Mouse (Mus musculus) limb, embryonic 12.5 days (tissue): ENCODE data around the gene Ifitm10. TPM values are rescaled to one million over a fixed set of nuclear protein-coding genes. Genes with fewer than 3 reads are reported as not detected.

Experiments used
- ATAC-seq: fragments of 200-750 bp; cut with Nextera tagmentation; 2 replicates; pipeline ENCODE4 v1.8.0; 2017; ENCODE audit warnings: low read depth, moderate TSS enrichment; ENCODE audit not compliant: insufficient number of reproducible peaks, insufficient read depth, low FRiP score, low TSS enrichment
- H3K27ac ChIP-seq: fragments of 300-500 bp; sonication (generic); 2 replicates; pipeline ENCODE4 v1.5.1; 2016; ENCODE audit warnings: mild to moderate bottlenecking, moderate library complexity
- H3K27me3 ChIP-seq: fragments of 300-500 bp; sonication (generic); 2 replicates; pipeline ENCODE4 v1.6.1; 2016; ENCODE audit warnings: mild to moderate bottlenecking, moderate library complexity
- H3K36me3 ChIP-seq: fragments of 300-500 bp; sonication (generic); 2 replicates; pipeline ENCODE4 v1.6.1; 2016; ENCODE audit warnings: mild to moderate bottlenecking, moderate library complexity
- H3K4me1 ChIP-seq: fragments of 300-500 bp; sonication (generic); replicated peaks from 2 replicates; pipeline ENCODE4 v1.6.1; 2016
- H3K4me2 ChIP-seq: fragments of 300-500 bp; sonication (generic); 2 replicates; pipeline ENCODE4 v1.6.1; 2016; ENCODE audit warnings: mild to moderate bottlenecking, moderate library complexity
- H3K4me3 ChIP-seq: fragments of 300-500 bp; sonication (generic); replicated peaks from 2 replicates; pipeline ENCODE4 v1.5.1; 2016; ENCODE audit warnings: mild to moderate bottlenecking
- H3K9ac ChIP-seq: fragments of 300-500 bp; sonication (generic); replicated peaks from 2 replicates; pipeline ENCODE4 v1.6.1; 2016; ENCODE audit warnings: mild to moderate bottlenecking, moderate library complexity
- H3K9me3 ChIP-seq: fragments of 300-500 bp; sonication (generic); 2 replicates; pipeline ENCODE4 v1.6.1; 2016; ENCODE audit warnings: mild to moderate bottlenecking, moderate library complexity
- WGBS: fragments of 180-500 bp; shearing (Covaris S2); methylation state at CpG from one replicate; pipeline ENCODE4 v1.1.7; 2016; 5-methylcytosine and 5-hydroxymethylcytosine counted together
- polyA plus RNA-seq: library from polyadenylated mRNA; unstranded; fragments of >200 nt; fragmentation: Nextera tagmentation; extraction: Ambion mirVana; gene quantifications from 2 replicates; pipeline ENCODE4 v1.2.1, GENCODE M21; 2016

The Ifitm10 gene
- polyA plus RNA-seq, 1 experiment from 2014 or later = 0.33 TPM

GRCm38 (mm10) chr7:142360743-142361142, 12.8 kb downstream of the Ifitm10 start:
- Histone ChIP-seq H3K4me2 (no peak overlapping the region), H3K36me3 (no peaks in the 10 kb centered on the region), H3K9ac (no peak overlapping the region), H3K4me3 (no peak overlapping the region), H3K27ac (no peak overlapping the region), H3K4me1 (no peaks in the 10 kb centered on the region), H3K27me3 (no peaks in the 10 kb centered on the region; the same call in 1 of the 2 replicates), H3K9me3 (no peaks in the 10 kb centered on the region)
- no peak for ATAC-seq

GRCm38 (mm10) chr7:142359129-142359528, 14.4 kb downstream of the Ifitm10 start:
- H3K27ac ChIP-seq = no peak overlapping the region
- no peaks in the 10 kb centered on the region for H3K36me3 ChIP-seq
- H3K4me3 ChIP-seq = no peak overlapping the region
- H3K9ac ChIP-seq = no peak overlapping the region
- no peak overlapping the region for H3K4me2 ChIP-seq
- H3K27me3 ChIP-seq = no peaks in the 10 kb centered on the region; the same call in none of the 2 replicates
- H3K4me1 ChIP-seq = no peaks in the 10 kb centered on the region
- H3K9me3 ChIP-seq = no peaks in the 10 kb centered on the region
- ATAC-seq = no peak
- 72% methylated on average over 8 of the region's 8 CpGs for WGBS

- WGBS = 50% methylated on average over 3 of the region's 3 CpGs
- Histone ChIP-seq H3K4me3 (no peak overlapping the region), H3K36me3 (no peaks in the 10 kb centered on the region), H3K27me3 (no peaks in the 10 kb centered on the region; the same call in none of the 2 replicates), H3K4me2 (no peak overlapping the region), H3K9ac (no peak overlapping the region), H3K9me3 (no peaks in the 10 kb centered on the region), H3K27ac (no peak overlapping the region), H3K4me1 (no peaks in the 10 kb centered on the region)
- ATAC-seq = no peak
Observed at GRCm38 (mm10) chr7:142357566-142357965, 16.0 kb downstream of the Ifitm10 start.

GRCm38 (mm10) chr7:142354661-142355233, 18.8 kb downstream of the Ifitm10 start:
- Histone ChIP-seq H3K9me3 (no peaks in the 10 kb centered on the region), H3K27ac (no peak overlapping the region), H3K36me3 (no peaks in the 10 kb centered on the region), H3K9ac (no peak overlapping the region), H3K4me2 (no peak overlapping the region), H3K27me3 (no peaks in the 10 kb centered on the region; the same call in none of the 2 replicates), H3K4me1 (no peaks in the 10 kb centered on the region), H3K4me3 (no peak overlapping the region)
- WGBS = 64% methylated on average over 8 of the region's 8 CpGs
- ATAC-seq = no peak

- Histone ChIP-seq H3K27ac (no peak overlapping the region), H3K9me3 (no peaks in the 10 kb centered on the region), H3K9ac (no peak overlapping the region), H3K4me3 (no peak overlapping the region), H3K36me3 (no peaks in the 10 kb centered on the region), H3K27me3 (no peaks in the 10 kb centered on the region; the same call in none of the 2 replicates), H3K4me1 (peaks cover 6% of the 10 kb centered on the region), H3K4me2 (no peak overlapping the region)
- no peak for ATAC-seq
- WGBS = 77% methylated on average over 5 of the region's 5 CpGs
Observed at GRCm38 (mm10) chr7:142353854-142354253, 19.7 kb downstream of the Ifitm10 start.

- Histone ChIP-seq H3K27me3 (peaks cover 4% of the 10 kb centered on the region), H3K4me2 (no peak overlapping the region), H3K36me3 (no peaks in the 10 kb centered on the region), H3K27ac (no peak overlapping the region), H3K4me1 (peaks cover 6% of the 10 kb centered on the region), H3K4me3 (no peak overlapping the region), H3K9ac (no peak overlapping the region), H3K9me3 (no peaks in the 10 kb centered on the region)
- no peak for ATAC-seq
- WGBS = 84% methylated on average over 5 of the region's 5 CpGs
Observed at GRCm38 (mm10) chr7:142351569-142351968, 22.0 kb downstream of the Ifitm10 start.

- Histone ChIP-seq H3K9me3 (no peaks in the 10 kb centered on the region), H3K4me2 (0 out of 2 replicates have a peak overlapping the region, but pooled peaks have one; percentile 15), H3K9ac (no peak overlapping the region), H3K36me3 (no peaks in the 10 kb centered on the region), H3K27ac (no peak overlapping the region), H3K27me3 (peaks cover 4% of the 10 kb centered on the region; the same call in 1 of the 2 replicates), H3K4me1 (peaks cover 6% of the 10 kb centered on the region), H3K4me3 (no peak overlapping the region)
- peak; percentile 68 for ATAC-seq
- 31% methylated on average over 9 of the region's 9 CpGs for WGBS
Observed at GRCm38 (mm10) chr7:142349308-142349961, 24.1 kb downstream of the Ifitm10 start.

- no peak overlapping the region for H3K4me2 ChIP-seq
- H3K36me3 ChIP-seq = no peaks in the 10 kb centered on the region
- H3K9me3 ChIP-seq = no peaks in the 10 kb centered on the region
- no peak overlapping the region for H3K9ac ChIP-seq
- ATAC-seq = no peak
- no peak overlapping the region for H3K27ac ChIP-seq
- 64% methylated on average over 4 of the region's 4 CpGs for WGBS
- H3K4me3 ChIP-seq = no peak overlapping the region
- H3K27me3 ChIP-seq = peaks cover 4% of the 10 kb centered on the region; the same call in 1 of the 2 replicates
- H3K4me1 ChIP-seq = peaks cover 6% of the 10 kb centered on the region
Observed at GRCm38 (mm10) chr7:142347542-142347941, 26.0 kb downstream of the Ifitm10 start.

- Histone ChIP-seq H3K9ac (no peak overlapping the region), H3K9me3 (no peaks in the 10 kb centered on the region), H3K27ac (peak overlapping the region; percentile 37; the same call in 1 of the 2 replicates), H3K4me1 (peaks cover 10% of the 10 kb centered on the region; the same call in 1 of the 2 replicates), H3K36me3 (no peaks in the 10 kb centered on the region), H3K27me3 (no peaks in the 10 kb centered on the region), H3K4me3 (no peak overlapping the region), H3K4me2 (no peak overlapping the region)
- WGBS = 77% methylated on average over 3 of the region's 3 CpGs
- ATAC-seq = no peak
Observed at GRCm38 (mm10) chr7:142342247-142342640, 31.3 kb downstream of the Ifitm10 start.

GRCm38 (mm10) chr7:142341564-142342246, 31.8 kb downstream of the Ifitm10 start:
- H3K36me3 ChIP-seq = no peaks in the 10 kb centered on the region
- 54% methylated on average over 10 of the region's 10 CpGs for WGBS
- no peaks in the 10 kb centered on the region for H3K9me3 ChIP-seq
- ATAC-seq = no peak
- H3K27me3 ChIP-seq = no peaks in the 10 kb centered on the region
- peak overlapping the region; percentile 37; the same call in 1 of the 2 replicates for H3K27ac ChIP-seq
- H3K9ac ChIP-seq = no peak overlapping the region
- H3K4me1 ChIP-seq = peaks cover 10% of the 10 kb centered on the region; the same call in 1 of the 2 replicates
- no peak overlapping the region for H3K4me3 ChIP-seq
- H3K4me2 ChIP-seq = no peak overlapping the region

GRCm38 (mm10) chr7:142340269-142340970, 33.1 kb downstream of the Ifitm10 start:
- no peak for ATAC-seq
- WGBS = 51% methylated on average over 10 of the region's 10 CpGs
- no peaks in the 10 kb centered on the region for H3K27me3 ChIP-seq
- no peaks in the 10 kb centered on the region for H3K36me3 ChIP-seq
- peaks cover 10% of the 10 kb centered on the region; the same call in 1 of the 2 replicates for H3K4me1 ChIP-seq
- no peak overlapping the region for H3K9ac ChIP-seq
- no peaks in the 10 kb centered on the region for H3K9me3 ChIP-seq
- H3K4me2 ChIP-seq = no peak overlapping the region
- 0 out of 2 replicates have a peak overlapping the region, but pooled peaks have one; percentile 12 for H3K27ac ChIP-seq
- no peak overlapping the region for H3K4me3 ChIP-seq
